Mouse (Mus musculus) hindbrain, embryonic 14.5 days (tissue): ENCODE data around the gene Plxnb3. TPM values are rescaled to one million over a fixed set of nuclear protein-coding genes. Genes with fewer than 3 reads are reported as not detected.

Experiments used
- ATAC-seq: fragments of 200-750 bp; cut with Nextera tagmentation; 2 replicates; pipeline ENCODE4 v1.8.0; 2017; ENCODE audit warnings: moderate number of reproducible peaks, mild to moderate bottlenecking, moderate TSS enrichment, moderate library complexity; ENCODE audit not compliant: low FRiP score
- DNase-seq: peaks from one replicate; pipeline ENCODE4 v3.0.0-alpha.2; 2015; ENCODE audit warnings: low spot score
- H3K27ac ChIP-seq: fragments of 300-500 bp; sonication (generic); 2 replicates; pipeline ENCODE4 v1.5.1; 2014; ENCODE audit warnings: mild to moderate bottlenecking, moderate library complexity
- H3K27me3 ChIP-seq: fragments of 300-500 bp; sonication (generic); 2 replicates; pipeline ENCODE4 v1.6.1; 2014; ENCODE audit warnings: mild to moderate bottlenecking, low read length, mixed read lengths; ENCODE audit not compliant: control insufficient read depth, insufficient read depth
- H3K36me3 ChIP-seq: fragments of 300-500 bp; sonication (generic); replicated peaks from 2 replicates; pipeline ENCODE4 v1.6.1; 2014; ENCODE audit not compliant: control insufficient read depth, insufficient read depth
- H3K4me1 ChIP-seq: fragments of 300-500 bp; sonication (generic); replicated peaks from 2 replicates; pipeline ENCODE4 v1.6.1; 2014; ENCODE audit warnings: antibody characterized with exemption, low read length, mixed read lengths; ENCODE audit not compliant: control insufficient read depth, insufficient read depth
- H3K4me2 ChIP-seq: fragments of 300-500 bp; sonication (generic); replicated peaks from 2 replicates; pipeline ENCODE4 v1.6.1; 2014; ENCODE audit warnings: mild to moderate bottlenecking, moderate library complexity
- H3K4me3 ChIP-seq: fragments of 300-500 bp; sonication (generic); replicated peaks from 2 replicates; pipeline ENCODE4 v1.5.1; 2014; ENCODE audit warnings: mild to moderate bottlenecking, low read length
- H3K9ac ChIP-seq: fragments of 300-500 bp; sonication (generic); 2 replicates; pipeline ENCODE4 v1.6.1; 2014
- H3K9me3 ChIP-seq: fragments of 300-500 bp; sonication (generic); 2 replicates; pipeline ENCODE4 v1.6.1; 2016; ENCODE audit warnings: low read length; ENCODE audit not compliant: control insufficient read depth
- WGBS: fragments of 180-500 bp; shearing (Covaris S2); extraction: QIAGEN DNeasy Blood & Tissue Kit; methylation state at CpG from one replicate; pipeline ENCODE4 v1.1.7; 2014; 5-methylcytosine and 5-hydroxymethylcytosine counted together
- polyA plus RNA-seq: library from polyadenylated mRNA; unstranded; fragments of >200 nt; fragmentation: Nextera tagmentation; extraction: Ambion mirVana; gene quantifications from 2 replicates; pipeline ENCODE4 v1.2.1, GENCODE M21; 2014

The Plxnb3 gene
- polyA plus RNA-seq, 1 experiment from 2014 or later: 0.59 TPM

DNA sequence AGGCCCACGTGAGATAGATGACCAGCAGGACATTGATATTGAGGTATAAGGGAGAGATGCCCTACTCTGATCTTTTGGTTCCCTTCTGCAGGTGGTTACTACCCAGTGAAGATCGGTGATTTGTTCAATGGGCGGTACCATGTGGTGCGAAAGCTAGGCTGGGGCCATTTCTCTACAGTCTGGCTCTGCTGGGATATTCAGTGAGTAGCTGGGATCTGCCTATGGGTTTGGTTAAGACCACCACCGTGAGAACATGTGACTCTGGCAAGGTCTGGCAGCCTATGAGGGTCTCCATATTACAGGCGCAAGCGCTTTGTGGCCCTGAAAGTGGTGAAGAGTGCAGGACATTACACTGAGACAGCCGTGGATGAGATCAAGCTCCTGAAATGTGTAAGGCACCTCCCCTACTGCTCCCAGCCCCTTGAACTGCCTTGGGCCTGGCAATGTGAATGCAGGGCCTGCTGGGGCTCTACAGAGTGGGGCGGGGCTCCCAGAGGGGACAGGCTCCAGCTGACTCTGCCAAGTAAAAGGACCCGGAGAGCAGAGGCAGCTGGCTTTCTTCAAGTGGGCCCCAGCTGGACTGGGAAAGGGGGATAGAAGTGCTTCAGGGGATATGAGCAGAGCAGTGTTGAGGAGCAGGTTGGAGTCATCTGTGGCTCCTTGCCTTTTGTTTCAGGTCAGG, 18.1 kb downstream of the Plxnb3 start:
- Histone ChIP-seq H3K27ac (no peak overlapping the region), H3K9ac (no peak overlapping the region), H3K4me1 (no peaks in the 10 kb centered on the region), H3K4me2 (no peak overlapping the region), H3K27me3 (no peaks in the 10 kb centered on the region), H3K9me3 (no peaks in the 10 kb centered on the region), H3K4me3 (no peak overlapping the region), H3K36me3 (peaks cover 29% of the 10 kb centered on the region)
- no peak; the same call in 1 of the 2 replicates for ATAC-seq
- no peak for DNase-seq
- 73% methylated on average over 10 of the region's 10 CpGs for WGBS

DNA sequence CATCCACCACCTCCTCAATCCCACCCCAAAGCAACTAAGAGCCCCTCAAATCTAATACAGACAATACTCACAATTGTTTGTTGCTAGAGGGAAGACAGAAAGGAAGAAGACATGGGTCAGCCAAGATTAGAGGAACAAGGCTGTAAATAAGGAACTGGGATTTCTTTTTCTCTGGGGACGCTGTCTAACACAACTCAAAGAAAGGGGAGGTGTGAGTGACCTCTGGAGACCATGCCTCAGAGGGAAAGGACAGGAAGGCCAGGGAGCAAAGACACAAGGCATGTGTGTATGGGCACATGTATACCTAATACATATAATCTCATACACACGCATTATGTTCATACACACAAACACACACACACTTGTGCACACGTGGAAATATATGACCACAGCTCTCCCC, 25.3 kb downstream of the Plxnb3 start:
- ATAC-seq (no peak), DNase-seq (no peak)
- Histone ChIP-seq H3K27me3 (no peaks in the 10 kb centered on the region), H3K9me3 (no peaks in the 10 kb centered on the region), H3K4me2 (no peak overlapping the region), H3K27ac (no peak overlapping the region), H3K4me3 (no peak overlapping the region), H3K4me1 (peaks cover 13% of the 10 kb centered on the region), H3K9ac (no peak overlapping the region), H3K36me3 (peaks cover 46% of the 10 kb centered on the region)
- WGBS: 92% methylated on average over 3 of the region's 3 CpGs

DNA sequence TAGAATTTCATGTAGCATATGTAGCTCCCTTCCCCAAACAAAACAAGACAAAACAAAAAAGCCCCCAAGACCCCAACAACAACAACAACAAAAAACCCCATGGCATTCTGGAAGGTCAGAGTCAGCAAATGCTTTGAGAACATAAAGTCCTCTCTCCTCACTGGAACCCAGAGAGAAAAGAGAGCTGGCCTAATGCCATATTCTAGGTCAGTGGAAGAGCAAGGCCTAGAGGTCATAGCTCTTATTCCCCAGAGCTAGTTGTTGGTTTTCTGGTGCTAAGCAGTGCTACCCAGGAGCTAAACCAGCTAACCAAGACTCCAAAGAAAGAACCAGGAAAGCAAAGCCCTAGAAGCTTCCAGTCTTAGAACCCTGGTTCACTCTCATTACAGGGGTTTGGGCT, 28.8 kb downstream of the Plxnb3 start:
- Histone ChIP-seq H3K4me2 (peak overlapping the region; percentile 68), H3K27me3 (no peaks in the 10 kb centered on the region), H3K4me1 (peaks cover 23% of the 10 kb centered on the region), H3K9me3 (no peaks in the 10 kb centered on the region), H3K27ac (peak overlapping the region; percentile 86), H3K36me3 (peaks cover 25% of the 10 kb centered on the region), H3K9ac (peak overlapping the region; percentile 67), H3K4me3 (peak overlapping the region; percentile 52)
- DNase-seq (no peak), ATAC-seq (no peak)

DNA sequence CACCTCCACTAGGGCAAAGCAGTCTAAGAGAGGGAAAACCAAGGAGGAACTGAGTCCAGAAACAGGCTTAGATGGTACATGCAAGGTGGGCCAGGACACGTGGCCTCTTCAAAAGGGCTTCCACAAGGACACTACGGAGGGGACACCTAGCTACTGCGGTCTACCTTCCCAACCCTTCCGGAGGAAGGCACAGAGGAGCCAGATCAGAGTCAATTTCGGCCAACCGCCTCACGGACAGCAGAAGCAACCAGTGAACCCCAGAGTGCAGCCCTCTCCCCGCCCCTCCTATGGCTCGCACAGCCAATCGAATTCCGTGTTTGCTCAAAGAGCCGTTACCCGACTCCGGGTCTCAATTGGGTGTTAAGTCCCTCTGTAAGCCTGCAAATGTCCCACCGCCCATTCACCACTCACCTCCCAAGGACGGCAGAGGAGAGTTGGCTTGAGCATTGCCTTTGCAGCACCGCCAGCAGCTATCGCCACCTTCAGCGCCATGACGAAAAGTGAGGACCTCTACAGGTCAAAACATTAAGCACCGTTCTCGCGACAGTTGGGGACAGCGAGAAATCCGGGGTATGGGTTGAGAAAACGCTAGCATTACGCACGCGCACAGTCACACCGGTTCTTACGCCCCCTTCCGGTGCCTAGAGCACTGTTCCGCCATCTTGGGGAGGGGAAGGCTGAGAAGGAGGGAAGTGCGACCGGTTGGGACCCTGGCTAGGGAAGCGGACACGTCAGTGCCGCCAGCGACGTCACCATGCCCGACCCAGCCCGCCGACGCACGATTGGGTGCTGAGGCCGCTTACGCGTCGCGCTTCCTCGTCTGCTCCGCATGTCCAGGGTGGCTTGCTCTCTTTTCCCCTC, 29.7 kb downstream of the Plxnb3 start, which contains the start of the genes Idh3g and Ssr4:
Idh3g (minus strand) TSS at position 534 of the 861 bp plus-strand sequence.
Ssr4 (plus strand) TSS at position 665 of the 861 bp plus-strand sequence.
- peak; percentile 96 for DNase-seq
- 23% methylated on average over 50 of the region's 52 CpGs for WGBS
- peak within 1 kb of the TSS; percentile 52 for H3K4me3 ChIP-seq
- peak within 1 kb of the TSS; percentile 86 for H3K27ac ChIP-seq
- H3K36me3 ChIP-seq: peaks cover 17% of the 10 kb centered on the region
- peak; percentile 97 for ATAC-seq
- peak within 1 kb of the TSS; percentile 71 for H3K9ac ChIP-seq
- peak within 1 kb of the TSS; percentile 68 for H3K4me2 ChIP-seq
- peaks cover 23% of the 10 kb centered on the region for H3K4me1 ChIP-seq
- no peaks in the 10 kb centered on the region for H3K27me3 ChIP-seq
- no peaks in the 10 kb centered on the region for H3K9me3 ChIP-seq

DNA sequence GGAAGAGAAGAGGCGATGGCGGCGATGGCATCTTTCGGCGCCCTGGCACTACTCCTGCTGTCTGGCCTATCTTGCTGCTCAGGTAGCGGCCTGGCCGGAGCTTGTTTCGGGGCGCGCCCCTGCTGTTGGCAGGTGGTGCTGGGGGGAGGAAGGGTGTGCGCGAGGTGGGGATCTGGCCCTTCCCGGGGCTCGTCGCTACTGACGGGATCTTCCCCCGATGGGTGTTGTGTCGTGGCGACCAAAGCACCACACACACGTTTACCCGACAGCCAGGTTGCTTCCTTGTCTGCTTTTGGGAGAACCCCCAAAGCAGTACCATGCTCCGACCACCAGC, 30.3 kb downstream of the Plxnb3 start:
- WGBS: 24% methylated on average over 22 of the region's 22 CpGs
- peak; percentile 52 for ATAC-seq
- no peaks in the 10 kb centered on the region for H3K9me3 ChIP-seq

DNA sequence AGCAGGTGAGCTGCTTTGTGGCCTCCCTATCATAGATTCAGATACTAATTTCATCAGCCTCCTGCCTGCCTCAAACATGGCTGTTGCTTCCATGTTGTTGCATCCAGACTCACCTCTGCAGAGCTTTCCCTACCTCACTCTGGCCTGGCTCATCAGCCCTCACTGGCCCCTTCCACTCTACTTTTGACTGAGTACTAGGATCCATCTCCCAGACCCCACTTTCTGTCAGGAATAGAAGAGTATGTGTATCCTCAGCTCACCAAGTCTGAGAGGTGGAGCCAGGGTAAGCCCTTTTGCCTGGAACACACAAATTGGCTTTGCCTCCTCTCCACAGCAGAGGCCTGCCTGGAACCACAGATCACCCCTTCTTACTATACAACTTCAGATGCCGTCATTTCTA, 31.6 kb downstream of the Plxnb3 start:
- peaks cover 23% of the 10 kb centered on the region for H3K4me1 ChIP-seq
- ATAC-seq (no peak), DNase-seq (no peak)
- H3K27ac ChIP-seq: no peak overlapping the region
- WGBS: 96% methylated on average over 1 of the region's 1 CpGs
- no peak overlapping the region for H3K4me3 ChIP-seq
- H3K4me2 ChIP-seq: peak overlapping the region; percentile 57
- no peak overlapping the region for H3K9ac ChIP-seq
- no peaks in the 10 kb centered on the region for H3K9me3 ChIP-seq
- peaks cover 11% of the 10 kb centered on the region for H3K36me3 ChIP-seq
- H3K27me3 ChIP-seq: no peaks in the 10 kb centered on the region

More for the DNA sequence above, 30.3 kb downstream of the Plxnb3 start:
- peak overlapping the region; percentile 83 for H3K27ac ChIP-seq
- H3K36me3 ChIP-seq: peaks cover 11% of the 10 kb centered on the region
- H3K4me3 ChIP-seq: peak overlapping the region; percentile 52
- no peaks in the 10 kb centered on the region for H3K27me3 ChIP-seq
- peaks cover 23% of the 10 kb centered on the region for H3K4me1 ChIP-seq
- H3K9ac ChIP-seq: peak overlapping the region; percentile 71
- DNase-seq: no peak
- H3K4me2 ChIP-seq: peak overlapping the region; percentile 57

DNA sequence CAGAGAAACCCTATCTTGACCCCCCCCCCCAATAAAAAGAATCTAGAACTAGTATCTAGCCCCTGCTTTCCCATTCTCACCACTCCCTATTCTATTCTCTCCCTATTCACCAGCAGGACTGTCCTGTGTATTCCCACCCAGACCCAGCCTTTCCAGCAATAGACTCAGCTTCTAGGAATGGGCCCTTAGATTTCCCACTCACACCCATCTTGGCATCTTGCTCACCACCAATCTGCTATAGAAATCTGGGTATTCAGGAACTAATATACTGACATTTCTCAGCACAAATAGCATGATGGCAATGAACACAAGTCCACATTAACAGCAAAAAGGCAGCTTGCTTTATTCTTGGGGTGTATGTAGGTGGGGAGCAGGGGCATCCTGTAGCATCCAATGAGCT, 36.1 kb downstream of the Plxnb3 start:
- ATAC-seq: no peak
- H3K9ac ChIP-seq: no peak overlapping the region

DNA sequence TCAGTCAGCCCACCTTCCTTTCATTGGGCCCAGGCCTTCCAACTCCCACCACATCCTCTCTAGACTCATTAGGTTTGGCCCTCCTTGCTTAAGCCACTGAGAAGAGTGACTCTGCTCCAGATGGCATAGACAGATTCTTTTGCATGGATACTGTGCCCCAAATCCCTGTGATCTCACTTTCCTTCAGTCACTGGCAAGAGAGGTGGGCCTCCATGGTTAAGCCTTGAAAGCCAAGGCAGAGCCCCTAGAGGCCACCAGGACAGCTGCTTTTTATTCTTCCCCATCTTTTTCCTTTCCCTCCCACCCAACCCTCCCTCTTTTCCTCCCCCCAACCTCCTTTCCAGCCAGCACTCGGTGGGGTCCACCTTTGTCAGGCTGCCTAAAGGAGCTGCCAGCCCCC, 36.6 kb downstream of the Plxnb3 start:
- no peak for DNase-seq
- peaks cover 2% of the 10 kb centered on the region; the same call in 1 of the 2 replicates for H3K4me1 ChIP-seq
- H3K9ac ChIP-seq: no peak overlapping the region
- WGBS: 44% methylated on average over 1 of the region's 1 CpGs
- H3K9me3 ChIP-seq: no peaks in the 10 kb centered on the region
- no peaks in the 10 kb centered on the region for H3K27me3 ChIP-seq
- no peak overlapping the region for H3K27ac ChIP-seq
- H3K4me2 ChIP-seq: no peak overlapping the region
- no peak for ATAC-seq
- peaks cover 23% of the 10 kb centered on the region for H3K36me3 ChIP-seq
- no peak overlapping the region for H3K4me3 ChIP-seq

More for the DNA sequence above, 36.1 kb downstream of the Plxnb3 start:
- Histone ChIP-seq H3K27ac (no peak overlapping the region), H3K4me2 (no peak overlapping the region), H3K4me3 (no peak overlapping the region), H3K4me1 (peaks cover 7% of the 10 kb centered on the region), H3K27me3 (no peaks in the 10 kb centered on the region), H3K36me3 (peaks cover 23% of the 10 kb centered on the region), H3K9me3 (no peaks in the 10 kb centered on the region)
- no peak for DNase-seq

DNA sequence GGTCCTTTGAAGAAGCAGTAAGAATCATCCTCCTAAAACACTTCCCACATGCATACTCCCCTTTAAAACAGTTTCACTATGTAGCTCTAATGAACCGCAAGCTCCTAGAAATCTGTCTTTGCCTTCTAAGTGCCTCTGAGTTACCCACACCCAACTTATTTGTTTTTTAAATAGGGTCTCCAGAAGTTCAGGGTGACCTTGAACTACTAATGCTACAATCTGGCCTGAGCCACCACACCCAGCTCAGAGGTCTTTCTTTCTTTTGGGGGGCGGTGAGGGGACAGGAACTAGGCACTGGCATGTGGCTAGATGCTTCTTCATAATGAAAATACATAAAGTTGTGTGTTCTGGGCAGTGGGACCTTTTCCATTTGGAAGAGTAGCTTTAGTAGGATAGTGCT, 40.6 kb downstream of the Plxnb3 start:
- 80% methylated on average over 2 of the region's 2 CpGs for WGBS
- H3K4me1 ChIP-seq: no peaks in the 10 kb centered on the region
- no peak overlapping the region for H3K4me2 ChIP-seq
- peaks cover 12% of the 10 kb centered on the region for H3K36me3 ChIP-seq
- DNase-seq (no peak), ATAC-seq (no peak)
- H3K27ac ChIP-seq: no peak overlapping the region
- H3K4me3 ChIP-seq: no peak overlapping the region
- no peaks in the 10 kb centered on the region for H3K27me3 ChIP-seq
- no peak overlapping the region for H3K9ac ChIP-seq
- no peaks in the 10 kb centered on the region for H3K9me3 ChIP-seq
